Mouse (Mus musculus) olfactory bulb, adult 2 months (tissue): Measurements from ENCODE around the gene Sipa1l3.

Experiments used
- CTCF ChIP-seq: fragments of 200-500 bp; IDR thresholded peaks from 2 replicates; pipeline ENCODE4 v1.5.1; 2012; ENCODE audit warnings: low read depth, mild to moderate bottlenecking, low read length, moderate library complexity; ENCODE audit not compliant: insufficient read depth
- POLR2A ChIP-seq: fragments of 200-500 bp; IDR thresholded peaks from 2 replicates; pipeline ENCODE4 v1.6.1; 2012; ENCODE audit warnings: mild to moderate bottlenecking, low read depth, low read length, moderate library complexity; ENCODE audit not compliant: insufficient read depth

DNA sequence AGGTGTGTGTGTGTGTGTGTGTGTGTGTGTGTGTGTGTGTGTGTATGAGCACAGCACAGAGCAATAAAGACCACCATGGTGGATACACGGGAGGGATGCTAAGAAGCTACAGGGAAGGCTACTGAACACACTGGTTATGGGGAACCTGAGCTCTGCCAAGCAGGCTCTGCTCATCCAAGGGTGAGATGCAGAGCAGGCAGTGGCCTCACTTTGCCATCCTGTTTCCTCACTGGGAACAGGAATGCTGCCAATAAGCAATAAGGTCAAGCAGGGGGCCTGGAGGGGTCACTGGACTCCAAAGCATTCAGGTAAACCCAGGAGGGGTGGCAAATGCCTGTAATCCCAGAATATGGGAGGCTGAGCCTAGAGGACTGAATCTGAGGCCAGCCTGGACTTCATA, 25.4 kb downstream of the Sipa1l3 start:
- no peak for TF ChIP-seq CTCF
- no peak for TF ChIP-seq POLR2A
